8 mouse cellular contexts compared by ENCODE assay signal in genomic region chr3:134099471-134100125, GRCm38 (mm10).
DNase-seq lines count a peak whose midpoint lies in the region; ATAC-seq and TF ChIP-seq lines count a peak whose summit lies in the region.

No protein-coding gene starts in this region.

- no peak overlapping the region for H3K4me3 ChIP-seq in embryonic facial prominence, embryonic 14.5 days (ENCODE audit: low read depth, low read length)
- no peak overlapping the region for H3K4me3 ChIP-seq in limb, embryonic 14.5 days (replicated peaks; ENCODE audit: low read length)

- no peaks in the 10 kb centered on the region for H3K36me3 ChIP-seq in embryonic facial prominence, embryonic 14.5 days (ENCODE audit: control insufficient read depth, insufficient read depth, low read length)
- no peaks in the 10 kb centered on the region for H3K36me3 ChIP-seq in limb, embryonic 14.5 days (ENCODE audit: control insufficient read depth, insufficient read depth, low read length)

- no peak overlapping the region for H3K4me2 ChIP-seq in embryonic facial prominence, embryonic 14.5 days (ENCODE audit: low read depth, low read length)
- H3K4me2 ChIP-seq in limb, embryonic 14.5 days (replicated peaks; ENCODE audit: low read depth, low read length, severe bottlenecking), result no peak overlapping the region

- no peak overlapping the region for H3K27ac ChIP-seq in embryonic facial prominence, embryonic 14.5 days (replicated peaks; ENCODE audit: low read depth, low read length)
- no peak overlapping the region for H3K27ac ChIP-seq in limb, embryonic 14.5 days (replicated peaks; ENCODE audit: low read depth, low read length)

- H3K9ac ChIP-seq in embryonic facial prominence, embryonic 14.5 days (ENCODE audit: low read depth, low read length), result no peak overlapping the region
- H3K9ac ChIP-seq in limb, embryonic 14.5 days (ENCODE audit: low read depth, low read length, severe bottlenecking), result no peak overlapping the region

- no peaks in the 10 kb centered on the region for H3K9me3 ChIP-seq in embryonic facial prominence, embryonic 14.5 days (ENCODE audit: control insufficient read depth, low read length)
- no peaks in the 10 kb centered on the region for H3K9me3 ChIP-seq in limb, embryonic 14.5 days (ENCODE audit: control insufficient read depth, low read length)

- peak; percentile 5 for DNase-seq in kidney, adult 18-20 months
- no peak for DNase-seq in kidney, adult 8-10 months
- peak; percentile 4 for DNase-seq in R1 (ENCODE audit: low read depth, low spot score)
- DNase-seq in embryonic facial prominence, embryonic 14.5 days (ENCODE audit: low spot score), result peak; percentile 91
- peak; percentile 4 for DNase-seq in kidney, adult 9 months
- peak; percentile 62 for DNase-seq in limb, embryonic 14.5 days (ENCODE audit: low spot score)
- DNase-seq in testis, postnatal 10 days (ENCODE audit: low spot score), result peak; percentile 45

- WGBS in embryonic facial prominence, embryonic 14.5 days, result 59% methylated on average over 3 of the region's 3 CpGs
- 61% methylated on average over 3 of the region's 3 CpGs for WGBS in limb, embryonic 14.5 days

- peak; percentile 62; the same call in 1 of the 2 replicates for ATAC-seq in embryonic facial prominence, embryonic 14.5 days (ENCODE audit: low read depth)
- no peak for ATAC-seq in limb, embryonic 14.5 days (ENCODE audit: low FRiP score, low read depth)
- no peak for ATAC-seq in CD4-positive, CD25-positive, alpha-beta regulatory T cell, adult 4 months

- 0 out of 2 replicates have a peak, but pooled peaks cover 6% of the 10 kb centered on the region for H3K4me1 ChIP-seq in embryonic facial prominence, embryonic 14.5 days (ENCODE audit: control insufficient read depth, insufficient read depth, low read length)
- no peaks in the 10 kb centered on the region for H3K4me1 ChIP-seq in limb, embryonic 14.5 days (ENCODE audit: control insufficient read depth, insufficient read depth, low read length)

- H3K27me3 ChIP-seq in embryonic facial prominence, embryonic 14.5 days (replicated peaks; ENCODE audit: control insufficient read depth, insufficient read depth, low read length), result no peaks in the 10 kb centered on the region
- H3K27me3 ChIP-seq in limb, embryonic 14.5 days (ENCODE audit: control insufficient read depth, insufficient read depth, low read length), result no peaks in the 10 kb centered on the region

- TF ChIP-seq POLR2A in limb, embryonic 14.5 days (IDR thresholded peaks at IDR 0.05; ENCODE audit: borderline replicate concordance, extremely low read depth, insufficient read depth, insufficient read length), result no peak

Comparison
In these comparisons a context has a peak if more than half of its experiments do, and no peak if none do; other contexts are left out.
1. DNase-seq: peak in kidney, adult 18-20 months (single experiment), R1 (single experiment), embryonic facial prominence, embryonic 14.5 days (single experiment), kidney, adult 9 months (single experiment), limb, embryonic 14.5 days (single experiment) and testis, postnatal 10 days (single experiment); none in kidney, adult 8-10 months (0 of 2).